Mouse (Mus musculus) lung, embryonic 15.5 days (tissue): ENCODE measurements around the gene Cbwd1. TPM values are rescaled to one million over a fixed set of nuclear protein-coding genes. Genes with fewer than 3 reads are reported as not detected.

Experiments used
- ATAC-seq: fragments of 200-750 bp; cut with Nextera tagmentation; 2 replicates; pipeline ENCODE4 v1.8.0; 2017; ENCODE audit warnings: moderate number of reproducible peaks, borderline replicate concordance; ENCODE audit not compliant: low FRiP score, low TSS enrichment; ENCODE audit errors: extremely low read depth
- H3K27ac ChIP-seq: fragments of 300-500 bp; sonication (generic); 2 replicates; pipeline ENCODE4 v1.5.1; 2015; ENCODE audit warnings: moderate library complexity, mild to moderate bottlenecking, inconsistent platforms
- H3K27me3 ChIP-seq: fragments of 300-500 bp; sonication (generic); 2 replicates; pipeline ENCODE4 v1.6.1; 2015; ENCODE audit warnings: inconsistent platforms
- H3K36me3 ChIP-seq: fragments of 300-500 bp; sonication (generic); 2 replicates; pipeline ENCODE4 v1.6.1; 2015; ENCODE audit warnings: inconsistent platforms
- H3K4me1 ChIP-seq: fragments of 300-500 bp; sonication (generic); 2 replicates; pipeline ENCODE4 v1.6.1; 2015; ENCODE audit warnings: inconsistent platforms
- H3K4me2 ChIP-seq: fragments of 300-500 bp; sonication (generic); 2 replicates; pipeline ENCODE4 v1.6.1; 2015; ENCODE audit warnings: inconsistent platforms, mild to moderate bottlenecking, moderate library complexity
- H3K4me3 ChIP-seq: fragments of 300-500 bp; sonication (generic); 2 replicates; pipeline ENCODE4 v1.5.1; 2015; ENCODE audit warnings: mild to moderate bottlenecking, inconsistent platforms
- H3K9ac ChIP-seq: fragments of 300-500 bp; sonication (generic); 2 replicates; pipeline ENCODE4 v1.6.1; 2015; ENCODE audit warnings: inconsistent platforms
- H3K9me3 ChIP-seq: fragments of 300-500 bp; sonication (generic); 2 replicates; pipeline ENCODE4 v1.6.1; 2016; ENCODE audit warnings: inconsistent platforms
- WGBS: fragments of 180-500 bp; shearing (Covaris S2); methylation state at CpG from one replicate; pipeline ENCODE4 v1.1.7; 2015; 5-methylcytosine and 5-hydroxymethylcytosine counted together
- polyA plus RNA-seq: library from polyadenylated mRNA; unstranded; fragments of >200 nt; fragmentation: Nextera tagmentation; extraction: Ambion mirVana; gene quantifications from 2 replicates; pipeline ENCODE4 v1.2.1, GENCODE M21; 2015

Gene Cbwd1
- polyA plus RNA-seq, 1 experiment from 2014 or later = 18.9 TPM

- no peak overlapping the region for H3K27ac ChIP-seq
- H3K9me3 ChIP-seq = no peaks in the 10 kb centered on the region
- H3K4me3 ChIP-seq = no peak overlapping the region
- no peak for ATAC-seq
- H3K36me3 ChIP-seq = no peaks in the 10 kb centered on the region
- 73% methylated on average over 7 of the region's 7 CpGs for WGBS
- no peaks in the 10 kb centered on the region for H3K27me3 ChIP-seq
- no peaks in the 10 kb centered on the region for H3K4me1 ChIP-seq
- H3K4me2 ChIP-seq = no peak overlapping the region
- no peak overlapping the region for H3K9ac ChIP-seq
Observed at GRCm38 (mm10) chr19:24971307-24971706, 9.9 kb upstream of the Cbwd1 start.

- Histone ChIP-seq H3K9ac (no peak overlapping the region), H3K4me1 (no peaks in the 10 kb centered on the region), H3K4me2 (no peak overlapping the region), H3K36me3 (no peaks in the 10 kb centered on the region), H3K9me3 (no peaks in the 10 kb centered on the region), H3K27me3 (no peaks in the 10 kb centered on the region), H3K4me3 (no peak overlapping the region), H3K27ac (no peak overlapping the region)
- 82% methylated on average over 2 of the region's 2 CpGs for WGBS
- no peak for ATAC-seq
Observed at GRCm38 (mm10) chr19:24966941-24967340, 5.5 kb upstream of the Cbwd1 start.

DNA sequence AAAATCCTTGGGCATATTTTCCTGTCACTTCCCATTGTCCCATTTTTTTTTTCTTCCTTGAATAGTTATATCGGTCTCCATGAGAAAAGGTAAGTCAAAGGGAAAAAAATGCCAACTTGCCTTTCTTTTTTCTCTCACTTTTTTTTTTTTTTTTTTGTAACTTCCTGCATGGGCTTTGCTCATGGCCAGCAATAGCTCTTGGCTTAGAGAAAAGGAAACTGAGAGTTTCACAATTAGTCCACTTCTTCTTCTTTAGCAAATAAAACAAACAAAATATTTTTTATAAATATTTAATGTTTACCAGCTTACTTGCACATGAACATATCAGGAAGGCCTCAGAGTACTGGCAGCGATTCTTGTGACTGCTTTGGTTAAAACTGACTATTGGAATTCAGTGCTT lies 4.8 kb upstream of the Cbwd1 start:
- Histone ChIP-seq H3K9ac (no peak overlapping the region), H3K27ac (no peak overlapping the region), H3K4me3 (no peak overlapping the region), H3K36me3 (no peaks in the 10 kb centered on the region), H3K4me2 (no peak overlapping the region), H3K27me3 (no peaks in the 10 kb centered on the region), H3K4me1 (no peaks in the 10 kb centered on the region), H3K9me3 (no peaks in the 10 kb centered on the region)
- no peak for ATAC-seq
- WGBS = 57% methylated on average over 2 of the region's 2 CpGs

DNA sequence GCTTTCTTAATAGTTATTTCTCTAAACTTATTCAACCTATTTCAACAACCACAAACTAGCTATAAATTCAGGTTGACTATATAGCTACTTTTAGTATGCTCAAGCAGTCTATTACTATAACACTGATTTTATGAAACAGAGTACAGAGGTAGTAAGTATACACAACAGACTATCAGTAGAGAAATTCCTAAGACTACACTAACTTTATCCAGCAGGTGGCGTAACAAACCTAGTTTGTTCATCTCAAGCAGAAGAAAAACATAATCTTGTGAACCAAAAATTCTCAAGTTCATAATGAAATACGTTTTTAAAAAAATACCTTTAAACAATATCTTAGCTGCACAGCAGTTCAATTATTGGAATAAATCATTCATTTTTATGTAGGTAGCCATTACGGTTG lies 2.9 kb downstream of the Cbwd1 start:
- 34% methylated on average over 3 of the region's 3 CpGs for WGBS

GRCm38 (mm10) chr19:24945521-24946262 lies 15.7 kb downstream of the Cbwd1 start:
- no peak overlapping the region for H3K4me2 ChIP-seq

More for the DNA sequence above, 2.9 kb downstream of the Cbwd1 start:
- Histone ChIP-seq H3K27ac (no peak overlapping the region), H3K9me3 (no peaks in the 10 kb centered on the region), H3K9ac (no peak overlapping the region), H3K4me3 (no peak overlapping the region), H3K36me3 (peaks cover 18% of the 10 kb centered on the region), H3K27me3 (no peaks in the 10 kb centered on the region), H3K4me1 (peaks cover 17% of the 10 kb centered on the region), H3K4me2 (no peak overlapping the region)
- ATAC-seq = no peak

GRCm38 (mm10) chr19:24937084-24937483 lies 24.3 kb downstream of the Cbwd1 start:
- Histone ChIP-seq H3K27ac (no peak overlapping the region), H3K9ac (no peak overlapping the region), H3K4me3 (no peak overlapping the region), H3K36me3 (peaks cover 3% of the 10 kb centered on the region), H3K4me1 (no peaks in the 10 kb centered on the region), H3K27me3 (no peaks in the 10 kb centered on the region), H3K9me3 (no peaks in the 10 kb centered on the region), H3K4me2 (no peak overlapping the region)
- WGBS = 65% methylated on average over 1 of the region's 1 CpGs
- ATAC-seq = no peak

More at GRCm38 (mm10) chr19:24945521-24946262, 15.7 kb downstream of the Cbwd1 start:
- Histone ChIP-seq H3K4me1 (no peaks in the 10 kb centered on the region), H3K27ac (no peak overlapping the region), H3K9me3 (no peaks in the 10 kb centered on the region), H3K27me3 (no peaks in the 10 kb centered on the region), H3K36me3 (no peaks in the 10 kb centered on the region), H3K9ac (no peak overlapping the region), H3K4me3 (no peak overlapping the region)
- ATAC-seq = no peak

DNA sequence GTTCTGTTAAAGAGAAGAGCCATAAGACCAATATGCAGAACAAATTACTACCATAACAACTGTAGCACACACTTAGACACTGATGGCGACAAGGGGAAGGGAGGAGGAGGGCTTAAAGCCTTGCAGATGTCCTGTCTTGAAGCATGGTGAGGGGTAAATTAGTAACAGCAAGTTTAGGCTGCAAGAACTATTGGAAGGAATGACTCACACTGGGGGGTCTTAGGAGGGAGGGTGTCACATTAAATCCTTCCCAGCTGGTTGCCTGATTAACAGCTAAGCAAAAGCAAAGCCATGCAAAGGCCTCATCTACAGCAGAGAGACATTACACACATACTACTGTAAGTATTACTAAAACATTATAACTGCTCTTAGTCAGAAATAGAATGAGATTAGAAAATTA lies 32.4 kb downstream of the Cbwd1 start:
- Histone ChIP-seq H3K36me3 (no peaks in the 10 kb centered on the region; the same call in 1 of the 2 replicates), H3K4me1 (no peaks in the 10 kb centered on the region), H3K9me3 (no peaks in the 10 kb centered on the region), H3K9ac (no peak overlapping the region), H3K27me3 (no peaks in the 10 kb centered on the region), H3K27ac (no peak overlapping the region), H3K4me2 (no peak overlapping the region), H3K4me3 (no peak overlapping the region)
- ATAC-seq = no peak
- WGBS = 76% methylated on average over 1 of the region's 1 CpGs

DNA sequence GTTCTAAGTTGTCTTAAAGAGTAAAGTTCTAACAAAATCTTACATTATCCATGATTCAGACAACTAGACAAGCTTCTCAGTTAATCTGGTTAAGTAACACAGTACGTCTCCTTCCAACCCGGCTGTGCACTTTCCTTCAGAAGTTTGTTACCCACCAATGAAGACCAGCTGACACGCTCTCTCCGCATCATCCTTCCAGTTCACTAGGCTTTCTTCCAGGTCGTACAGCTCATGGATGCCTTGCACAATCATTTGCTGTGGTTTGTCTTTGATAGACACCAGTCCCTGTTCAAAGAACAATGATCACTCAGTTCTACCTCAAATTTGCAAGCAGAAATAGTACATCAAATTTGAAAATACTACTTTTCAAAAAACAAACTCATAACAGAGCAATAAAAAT lies 40.5 kb downstream of the Cbwd1 start:
- Histone ChIP-seq H3K4me2 (no peak overlapping the region), H3K9ac (no peak overlapping the region), H3K4me3 (no peak overlapping the region), H3K9me3 (no peaks in the 10 kb centered on the region), H3K36me3 (peaks cover 6% of the 10 kb centered on the region), H3K27me3 (no peaks in the 10 kb centered on the region), H3K4me1 (no peaks in the 10 kb centered on the region), H3K27ac (no peak overlapping the region)
- ATAC-seq = no peak
- WGBS = 92% methylated on average over 5 of the region's 5 CpGs

GRCm38 (mm10) chr19:24908385-24909155 lies 52.8 kb downstream of the Cbwd1 start:
- H3K4me2 ChIP-seq = no peak overlapping the region
- ATAC-seq = no peak
- WGBS = 86% methylated on average over 3 of the region's 3 CpGs
- H3K27me3 ChIP-seq = peaks cover 20% of the 10 kb centered on the region
- no peak overlapping the region for H3K27ac ChIP-seq
- no peaks in the 10 kb centered on the region for H3K4me1 ChIP-seq
- no peak overlapping the region for H3K9ac ChIP-seq
- no peaks in the 10 kb centered on the region for H3K9me3 ChIP-seq
- no peaks in the 10 kb centered on the region for H3K36me3 ChIP-seq
- no peak overlapping the region for H3K4me3 ChIP-seq

DNA sequence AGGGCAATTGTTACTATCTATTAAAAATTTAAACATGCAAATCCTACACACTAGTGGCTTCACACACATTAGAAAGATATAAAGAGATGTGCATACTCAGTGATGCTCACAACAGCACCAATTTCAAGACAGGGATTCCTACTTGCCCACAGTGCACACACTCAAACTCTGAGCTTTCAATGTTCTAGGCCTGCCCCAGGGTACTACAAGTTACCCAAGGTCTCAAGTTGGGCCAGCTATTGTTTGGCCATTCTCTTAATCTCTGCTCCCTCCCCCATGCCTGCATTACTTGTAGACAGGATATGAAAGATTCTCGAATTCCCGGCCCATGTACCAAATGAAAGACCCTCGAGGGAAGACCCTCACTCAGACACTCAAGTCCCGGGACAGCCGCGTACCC lies 53.8 kb downstream of the Cbwd1 start:
- H3K27me3 ChIP-seq = peaks cover 28% of the 10 kb centered on the region
- no peak for ATAC-seq
- H3K4me3 ChIP-seq = no peak overlapping the region
- 86% methylated on average over 6 of the region's 6 CpGs for WGBS
- H3K36me3 ChIP-seq = no peaks in the 10 kb centered on the region
- H3K9me3 ChIP-seq = no peaks in the 10 kb centered on the region
- no peak overlapping the region for H3K4me2 ChIP-seq
- H3K9ac ChIP-seq = no peak overlapping the region
- no peak overlapping the region for H3K27ac ChIP-seq
- H3K4me1 ChIP-seq = no peaks in the 10 kb centered on the region

DNA sequence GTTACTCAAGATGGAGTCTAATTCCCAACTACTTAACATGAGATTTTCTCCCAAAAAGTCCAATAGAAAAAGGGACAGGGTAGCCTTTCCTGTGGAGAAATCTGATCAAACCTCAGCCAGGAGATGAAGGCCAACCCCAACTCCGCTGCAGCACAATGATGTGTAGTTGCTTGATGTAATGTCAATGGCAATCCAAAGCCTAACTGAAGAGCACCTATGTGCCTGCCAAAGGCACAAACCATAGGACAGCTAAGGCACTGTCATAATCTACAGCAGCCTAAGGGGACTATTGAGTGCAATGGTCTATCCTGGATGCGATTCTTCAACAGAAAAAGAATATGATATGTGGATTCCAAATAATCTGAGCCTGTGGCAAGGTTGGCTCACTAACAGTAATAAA lies 58.6 kb downstream of the Cbwd1 start:
- Histone ChIP-seq H3K27me3 (peaks cover 73% of the 10 kb centered on the region), H3K36me3 (no peaks in the 10 kb centered on the region), H3K27ac (no peak overlapping the region), H3K9ac (no peak overlapping the region), H3K4me3 (no peak overlapping the region), H3K4me2 (no peak overlapping the region), H3K9me3 (no peaks in the 10 kb centered on the region), H3K4me1 (peaks cover 19% of the 10 kb centered on the region)
- 52% methylated on average over 2 of the region's 2 CpGs for WGBS
- ATAC-seq = no peak

DNA sequence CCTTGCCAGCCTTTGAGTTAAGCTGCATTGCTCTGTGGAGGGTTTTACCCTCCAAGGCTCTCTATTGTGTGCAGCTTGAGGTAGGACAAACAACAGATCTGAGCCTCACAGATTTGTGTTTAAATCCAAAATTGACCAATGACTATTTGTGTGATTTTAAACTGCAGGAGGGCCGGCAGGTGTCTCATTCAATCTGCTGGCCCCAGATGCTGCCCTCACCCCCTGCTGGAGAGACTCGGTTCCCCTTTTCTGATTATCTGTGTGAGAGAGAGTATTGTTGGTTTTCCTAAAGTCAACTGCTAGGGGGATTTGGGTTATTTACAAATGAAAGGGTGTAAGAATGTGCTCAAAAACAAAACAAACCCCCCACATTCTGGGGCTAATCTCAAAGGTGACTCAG lies 59.2 kb downstream of the Cbwd1 start:
- Histone ChIP-seq H3K9ac (no peak overlapping the region), H3K27me3 (peaks cover 79% of the 10 kb centered on the region), H3K4me1 (peaks cover 23% of the 10 kb centered on the region), H3K4me2 (no peak overlapping the region), H3K27ac (no peak overlapping the region), H3K36me3 (no peaks in the 10 kb centered on the region), H3K4me3 (no peak overlapping the region), H3K9me3 (no peaks in the 10 kb centered on the region)
- no peak for ATAC-seq
- 3% methylated on average over 2 of the region's 2 CpGs for WGBS
